Mouse (Mus musculus): Measurements from ENCODE around the gene Rps6ka2. TPM values are rescaled to one million over a fixed set of nuclear protein-coding genes. Genes with fewer than 3 reads are reported as not detected.
"Not testable (repeated sequence)": the region's sequence is repeated elsewhere in the genome, so short reads cannot be mapped to it uniquely, and the experiment has no call there.

Rps6ka2 gene
- total RNA-seq, 1 experiment from 2014 or later: 0.40 TPM

GRCm38 (mm10) chr17:7285292-7285691 is 115.4 kb downstream of the Rps6ka2 start:
- ATAC-seq (replicated peaks in 1 of 2; ENCODE audit: insufficient read depth in 1 of 2, low FRiP score in 2 of 2, low TSS enrichment in 1 of 2, low read depth in 1 of 2, poor library complexity in 2 of 2, severe bottlenecking in 2 of 2): no peak

- ATAC-seq (replicated peaks in 1 of 2; ENCODE audit: insufficient read depth in 1 of 2, low FRiP score in 2 of 2, low TSS enrichment in 1 of 2, low read depth in 1 of 2, poor library complexity in 2 of 2, severe bottlenecking in 2 of 2): no peak
Observed at GRCm38 (mm10) chr17:7286422-7287050, 116.6 kb downstream of the Rps6ka2 start.

- no peak for ATAC-seq (replicated peaks in 1 of 2; ENCODE audit: insufficient read depth in 1 of 2, low FRiP score in 2 of 2, low TSS enrichment in 1 of 2, low read depth in 1 of 2, poor library complexity in 2 of 2, severe bottlenecking in 2 of 2)
Observed at GRCm38 (mm10) chr17:7292012-7292684, 122.2 kb downstream of the Rps6ka2 start.

GRCm38 (mm10) chr17:7306278-7307196 is 136.6 kb downstream of the Rps6ka2 start:
- ATAC-seq (replicated peaks in 1 of 2; ENCODE audit: insufficient read depth in 1 of 2, low FRiP score in 2 of 2, low TSS enrichment in 1 of 2, low read depth in 1 of 2, poor library complexity in 2 of 2, severe bottlenecking in 2 of 2): peak; percentile 81 to 82

GRCm38 (mm10) chr17:7315693-7316382 is 145.9 kb downstream of the Rps6ka2 start:
- ATAC-seq (replicated peaks in 1 of 2; ENCODE audit: insufficient read depth in 1 of 2, low FRiP score in 2 of 2, low TSS enrichment in 1 of 2, low read depth in 1 of 2, poor library complexity in 2 of 2, severe bottlenecking in 2 of 2): peak; percentile 75 to 79

GRCm38 (mm10) chr17:7319789-7320188 is 149.9 kb downstream of the Rps6ka2 start:
- ATAC-seq (replicated peaks in 1 of 2; ENCODE audit: insufficient read depth in 1 of 2, low FRiP score in 2 of 2, low TSS enrichment in 1 of 2, low read depth in 1 of 2, poor library complexity in 2 of 2, severe bottlenecking in 2 of 2): not testable (repeated sequence)

GRCm38 (mm10) chr17:7324346-7324745 is 154.4 kb downstream of the Rps6ka2 start, which contains the start of gene Tcp10a:
TSS of gene Tcp10a (plus strand) at chr17:7324646.
- not testable (repeated sequence) for ATAC-seq (replicated peaks in 1 of 2; ENCODE audit: insufficient read depth in 1 of 2, low FRiP score in 2 of 2, low TSS enrichment in 1 of 2, low read depth in 1 of 2, poor library complexity in 2 of 2, severe bottlenecking in 2 of 2)

- ATAC-seq (replicated peaks in 1 of 2; ENCODE audit: insufficient read depth in 1 of 2, low FRiP score in 2 of 2, low TSS enrichment in 1 of 2, low read depth in 1 of 2, poor library complexity in 2 of 2, severe bottlenecking in 2 of 2): not testable (repeated sequence)
Observed at GRCm38 (mm10) chr17:7326415-7326814, 156.5 kb downstream of the Rps6ka2 start.

- peak; percentile 47; a peak in 3 of 4 replicates for ATAC-seq (replicated peaks in 1 of 2; ENCODE audit: insufficient read depth in 1 of 2, low FRiP score in 2 of 2, low TSS enrichment in 1 of 2, low read depth in 1 of 2, poor library complexity in 2 of 2, severe bottlenecking in 2 of 2)
Observed at GRCm38 (mm10) chr17:7332745-7333144, 162.8 kb downstream of the Rps6ka2 start.

GRCm38 (mm10) chr17:7337381-7337780 is 167.5 kb downstream of the Rps6ka2 start:
- ATAC-seq (replicated peaks in 1 of 2; ENCODE audit: insufficient read depth in 1 of 2, low FRiP score in 2 of 2, low TSS enrichment in 1 of 2, low read depth in 1 of 2, poor library complexity in 2 of 2, severe bottlenecking in 2 of 2): not testable (repeated sequence)

- ATAC-seq (replicated peaks in 1 of 2; ENCODE audit: insufficient read depth in 1 of 2, low FRiP score in 2 of 2, low TSS enrichment in 1 of 2, low read depth in 1 of 2, poor library complexity in 2 of 2, severe bottlenecking in 2 of 2): not testable (repeated sequence)
Observed at GRCm38 (mm10) chr17:7348765-7349164, 178.8 kb downstream of the Rps6ka2 start.

GRCm38 (mm10) chr17:7352596-7352995 is 182.7 kb downstream of the Rps6ka2 start, which contains the start of gene Ttll2:
TSS of gene Ttll2 (minus strand) at chr17:7352696.
- not testable (repeated sequence) for ATAC-seq (replicated peaks in 1 of 2; ENCODE audit: insufficient read depth in 1 of 2, low FRiP score in 2 of 2, low TSS enrichment in 1 of 2, low read depth in 1 of 2, poor library complexity in 2 of 2, severe bottlenecking in 2 of 2)

Other genes starting within 250 kb of the Rps6ka2 start
- 43.9 and 48.7 TPM in 2 replicates for gene Rsph3b, start 221.4 kb upstream of the Rps6ka2 start, total RNA-seq (2017)
- gene Tagap1, start 209.0 kb upstream of the Rps6ka2 start, total RNA-seq (2017): 53.8 and 57.4 TPM in 2 replicates
- gene Rnaset2b, start 199.5 kb upstream of the Rps6ka2 start, total RNA-seq (2017): 439 and 500 TPM in 2 replicates
- not detected in 2 replicates for gene Gm49721, start 191.2 kb upstream of the Rps6ka2 start, total RNA-seq (2017)
- not detected in 2 replicates for gene Gm1604a, start 144.5 kb upstream of the Rps6ka2 start, total RNA-seq (2017)
- not detected in 2 replicates for gene Tcp10a, start 154.5 kb downstream of the Rps6ka2 start, total RNA-seq (2017)
- not detected in 2 replicates for gene Ttll2, start 182.6 kb downstream of the Rps6ka2 start, total RNA-seq (2017)
- gene Gm49630, start 201.9 kb downstream of the Rps6ka2 start, total RNA-seq (2017): not detected in 2 replicates
- gene Unc93a2, start 215.3 kb downstream of the Rps6ka2 start, total RNA-seq (2017): 0.06 TPM in 1 of 2 replicates, not detected in the other